Mouse (Mus musculus) midbrain, embryonic 14.5 days (tissue): ENCODE data around the gene Ier5. TPM values are rescaled to one million over a fixed set of nuclear protein-coding genes. Genes with fewer than 3 reads are reported as not detected.

Source experiments
- ATAC-seq: fragments of 200-750 bp; cut with Nextera tagmentation; 2 replicates; pipeline ENCODE4 v1.8.0; 2017; ENCODE audit warnings: moderate number of reproducible peaks, moderate library complexity; ENCODE audit not compliant: low FRiP score, low TSS enrichment
- DNase-seq: peaks from one replicate; pipeline ENCODE4 v3.0.0-alpha.2; 2015
- H3K27ac ChIP-seq: fragments of 300-500 bp; sonication (generic); replicated peaks from 2 replicates; pipeline ENCODE4 v1.5.1; 2014; ENCODE audit warnings: mild to moderate bottlenecking, low read depth, low read length, moderate library complexity
- H3K27me3 ChIP-seq: fragments of 300-500 bp; sonication (generic); 2 replicates; pipeline ENCODE4 v1.6.1; 2014; ENCODE audit warnings: low read length, control low read depth, mixed read lengths; ENCODE audit not compliant: control insufficient read depth, insufficient read depth
- H3K36me3 ChIP-seq: fragments of 300-500 bp; sonication (generic); 2 replicates; pipeline ENCODE4 v1.6.1; 2014; ENCODE audit warnings: low read length, control low read depth; ENCODE audit not compliant: control insufficient read depth, insufficient read depth
- H3K4me1 ChIP-seq: fragments of 300-500 bp; sonication (generic); 2 replicates; pipeline ENCODE4 v1.6.1; 2014; ENCODE audit warnings: mild to moderate bottlenecking, antibody characterized with exemption, low read length, control low read depth; ENCODE audit not compliant: control insufficient read depth, insufficient read depth
- H3K4me2 ChIP-seq: fragments of 300-500 bp; sonication (generic); 2 replicates; pipeline ENCODE4 v1.6.1; 2014; ENCODE audit warnings: mild to moderate bottlenecking, low read length, moderate library complexity
- H3K4me3 ChIP-seq: fragments of 300-500 bp; sonication (generic); replicated peaks from 2 replicates; pipeline ENCODE4 v1.5.1; 2014; ENCODE audit warnings: low read depth, low read length
- H3K9ac ChIP-seq: fragments of 300-500 bp; sonication (generic); replicated peaks from 2 replicates; pipeline ENCODE4 v1.6.1; 2014; ENCODE audit warnings: mild to moderate bottlenecking, low read length, moderate library complexity
- H3K9me3 ChIP-seq: fragments of 300-500 bp; sonication (generic); 2 replicates; pipeline ENCODE4 v1.6.1; 2016; ENCODE audit warnings: low read length, control low read depth, mixed read lengths; ENCODE audit not compliant: control insufficient read depth
- WGBS: fragments of 180-500 bp; shearing (Covaris S2); extraction: QIAGEN DNeasy Blood & Tissue Kit; methylation state at CpG from one replicate; pipeline ENCODE4 v1.1.7; 2014; 5-methylcytosine and 5-hydroxymethylcytosine counted together
- polyA plus RNA-seq: library from polyadenylated mRNA; unstranded; fragments of >200 nt; fragmentation: Nextera tagmentation; extraction: Ambion mirVana; gene quantifications from 2 replicates; pipeline ENCODE4 v1.2.1, GENCODE M21; 2014

The Ier5 gene
- 13.4 TPM in 2 replicates for polyA plus RNA-seq

DNA sequence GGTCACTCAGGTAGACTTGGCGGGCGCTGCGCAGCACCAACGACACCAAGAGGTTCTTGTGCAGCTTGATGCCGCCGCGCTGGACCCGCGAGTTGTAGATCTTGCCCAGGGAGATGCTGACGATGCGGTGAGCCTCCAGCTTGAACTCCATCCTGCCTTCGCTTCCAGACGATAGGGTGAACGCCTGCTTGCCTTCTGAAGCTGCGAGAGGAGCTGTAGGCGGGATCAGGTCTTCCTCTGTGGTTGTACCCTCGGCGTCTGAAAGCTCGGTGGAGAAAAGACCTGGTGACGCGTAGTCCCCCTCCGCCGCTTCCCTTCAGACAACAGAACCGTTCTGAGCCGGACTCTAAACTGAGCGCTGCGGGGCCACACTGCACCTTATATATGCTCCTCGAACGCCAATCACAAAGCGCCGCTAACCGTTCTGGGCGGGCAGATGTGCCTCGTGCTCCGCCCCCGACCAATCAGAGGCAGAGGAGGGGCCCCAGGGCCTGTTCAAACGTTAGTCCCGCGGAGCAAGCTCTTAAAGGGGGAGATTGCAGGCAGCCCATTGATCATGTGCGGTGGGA is at the start of gene Ier5:
Gene Ier5 (minus strand): TSS at position 357 of the 569 bp plus-strand sequence.
- peak within 1 kb of the TSS; percentile 88 for H3K27ac ChIP-seq
- no peaks in the 10 kb centered on the region for H3K36me3 ChIP-seq
- no peaks in the 10 kb centered on the region for H3K27me3 ChIP-seq
- no peaks in the 10 kb centered on the region for H3K9me3 ChIP-seq
- peak within 1 kb of the TSS; percentile 99 for H3K9ac ChIP-seq
- peak within 1 kb of the TSS; percentile 95 for H3K4me3 ChIP-seq
- DNase-seq: peak; percentile 99
- H3K4me2 ChIP-seq: peak within 1 kb of the TSS; percentile 56
- under 1% methylated on average over 40 of the region's 40 CpGs for WGBS
- peak; percentile 97 for ATAC-seq
- peaks cover 20% of the 10 kb centered on the region for H3K4me1 ChIP-seq

DNA sequence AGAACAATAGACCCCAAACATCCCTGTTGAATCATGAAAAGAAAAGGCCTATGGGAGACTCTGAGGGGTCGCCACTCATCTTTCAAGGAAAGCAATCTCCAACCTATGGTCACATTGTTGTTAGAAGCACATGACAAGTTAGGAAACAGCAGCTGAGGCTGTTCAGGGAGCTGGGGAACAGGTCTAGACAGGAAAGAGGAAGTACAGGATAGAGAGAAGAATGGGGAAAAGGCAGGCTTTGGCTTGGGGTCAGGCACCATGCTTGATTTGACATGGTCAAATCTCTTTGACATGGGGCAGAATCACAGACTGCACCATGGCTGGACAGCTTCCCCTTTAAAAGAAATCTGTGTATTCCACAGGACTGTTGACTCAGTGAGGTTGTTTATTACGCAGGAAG is 47.8 kb upstream of the Ier5 start:
- H3K4me1 ChIP-seq: no peaks in the 10 kb centered on the region
- H3K4me3 ChIP-seq: no peak overlapping the region
- WGBS: 70% methylated on average over 2 of the region's 2 CpGs
- ATAC-seq (no peak), DNase-seq (no peak)
- no peaks in the 10 kb centered on the region for H3K27me3 ChIP-seq
- no peaks in the 10 kb centered on the region for H3K9me3 ChIP-seq
- no peak overlapping the region for H3K27ac ChIP-seq
- no peak overlapping the region for H3K4me2 ChIP-seq
- H3K36me3 ChIP-seq: no peaks in the 10 kb centered on the region
- no peak overlapping the region for H3K9ac ChIP-seq

DNA sequence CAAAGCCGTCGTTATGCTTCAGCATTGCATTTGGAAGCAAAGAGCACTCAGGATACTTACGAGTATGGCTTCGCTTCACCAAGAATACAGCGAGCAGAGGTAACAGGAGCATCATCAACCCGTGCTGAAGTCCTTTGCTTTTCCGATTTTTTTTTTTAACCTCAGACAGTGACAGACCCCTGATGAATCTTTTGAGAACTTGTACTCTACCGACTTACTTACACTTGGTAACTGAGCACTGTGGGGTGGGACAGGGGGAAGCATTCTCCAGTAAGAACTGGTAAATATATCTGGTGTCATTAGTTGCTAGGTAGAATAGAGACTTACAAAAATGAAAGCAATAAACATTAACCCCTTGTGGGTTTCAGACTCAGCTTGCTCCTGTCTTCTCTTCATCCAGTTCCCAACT is 47.1 kb upstream of the Ier5 start, which contains the start of gene Mr1:
Gene Mr1 (minus strand): TSS at position 243 of the 409 bp plus-strand sequence.
- 60% methylated on average over 8 of the region's 8 CpGs for WGBS
- H3K9me3 ChIP-seq: no peaks in the 10 kb centered on the region
- ATAC-seq: no peak
- H3K4me3 ChIP-seq: no peak within 1 kb of the TSS
- no peaks in the 10 kb centered on the region for H3K36me3 ChIP-seq
- H3K4me2 ChIP-seq: no peak within 1 kb of the TSS
- no peaks in the 10 kb centered on the region for H3K4me1 ChIP-seq
- H3K27ac ChIP-seq: no peak within 1 kb of the TSS
- no peak within 1 kb of the TSS for H3K9ac ChIP-seq
- H3K27me3 ChIP-seq: no peaks in the 10 kb centered on the region
- DNase-seq: peak; percentile 81

DNA sequence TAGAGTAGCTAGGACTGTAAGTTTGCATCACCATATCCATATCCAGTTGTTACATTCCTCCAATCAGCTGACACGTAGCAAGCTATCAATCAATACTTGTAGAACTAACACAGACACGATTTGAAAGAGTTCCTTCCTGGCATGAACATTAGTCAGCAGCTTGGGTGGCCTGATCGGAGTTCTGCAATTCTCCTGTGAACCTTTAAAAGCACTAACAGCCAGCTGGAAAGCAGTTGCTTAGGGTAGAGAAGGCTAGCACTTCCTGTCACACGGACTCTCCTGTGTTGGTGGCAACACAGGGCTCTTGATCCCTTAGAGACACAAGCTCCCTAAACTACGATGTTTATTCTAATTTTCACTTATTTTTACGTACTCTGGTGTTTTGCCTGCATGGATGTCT is 46.2 kb upstream of the Ier5 start:
- H3K4me2 ChIP-seq: no peak overlapping the region
- DNase-seq (no peak), ATAC-seq (no peak)
- no peak overlapping the region for H3K9ac ChIP-seq
- H3K4me3 ChIP-seq: no peak overlapping the region
- no peaks in the 10 kb centered on the region for H3K4me1 ChIP-seq
- H3K27ac ChIP-seq: no peak overlapping the region
- WGBS: 77% methylated on average over 6 of the region's 6 CpGs
- no peaks in the 10 kb centered on the region for H3K27me3 ChIP-seq
- no peaks in the 10 kb centered on the region for H3K36me3 ChIP-seq
- H3K9me3 ChIP-seq: no peaks in the 10 kb centered on the region

DNA sequence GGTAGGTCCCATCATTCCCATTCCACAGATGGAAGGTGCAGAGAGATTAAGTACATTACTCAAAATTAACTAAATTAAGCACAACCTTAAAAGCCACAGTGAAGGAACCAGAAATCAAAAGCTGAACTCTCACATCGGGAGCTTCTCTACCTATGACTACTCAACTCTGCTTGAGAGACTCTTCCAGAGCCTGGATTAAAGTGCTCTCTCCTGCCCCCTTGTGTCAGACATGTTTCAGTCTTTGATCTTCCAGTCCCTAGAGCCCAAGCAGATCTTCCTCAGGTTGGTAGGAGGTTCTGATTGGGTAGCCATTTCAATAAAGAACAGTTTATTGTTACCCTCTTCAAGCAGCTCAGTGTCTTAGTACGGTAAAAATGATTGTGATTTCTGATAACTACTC is 40.6 kb upstream of the Ier5 start:
- Histone ChIP-seq H3K4me1 (no peaks in the 10 kb centered on the region), H3K4me2 (no peak overlapping the region), H3K36me3 (no peaks in the 10 kb centered on the region), H3K4me3 (no peak overlapping the region), H3K27me3 (no peaks in the 10 kb centered on the region), H3K9ac (no peak overlapping the region), H3K9me3 (no peaks in the 10 kb centered on the region), H3K27ac (no peak overlapping the region)
- DNase-seq (peak; percentile 41), ATAC-seq (no peak)
- WGBS: 73% methylated on average over 2 of the region's 2 CpGs

DNA sequence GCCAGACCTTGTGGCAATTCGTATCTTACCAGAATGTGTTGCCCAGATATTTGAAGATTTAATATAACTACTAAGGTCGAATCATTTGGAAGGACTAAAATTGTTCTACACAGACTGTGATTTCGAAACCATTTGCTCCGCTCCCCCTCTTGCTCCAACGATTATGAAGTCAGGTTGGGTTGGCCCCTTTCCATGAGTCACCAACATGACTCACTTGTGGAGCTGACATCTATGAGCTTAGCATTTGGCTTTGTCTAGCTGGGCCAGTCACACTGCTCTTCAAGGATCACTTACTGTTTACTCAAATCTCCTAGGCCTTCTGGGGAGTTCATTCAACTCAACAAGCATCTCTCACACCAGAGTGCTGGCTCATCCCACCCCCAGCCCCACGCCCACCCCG is 39.4 kb upstream of the Ier5 start:
- no peak overlapping the region for H3K4me3 ChIP-seq
- DNase-seq: no peak
- ATAC-seq: no peak
- H3K27me3 ChIP-seq: no peaks in the 10 kb centered on the region
- no peak overlapping the region for H3K27ac ChIP-seq
- H3K9me3 ChIP-seq: no peaks in the 10 kb centered on the region
- H3K4me2 ChIP-seq: no peak overlapping the region
- H3K4me1 ChIP-seq: no peaks in the 10 kb centered on the region
- no peak overlapping the region for H3K9ac ChIP-seq
- 90% methylated on average over 7 of the region's 7 CpGs for whole genome bisulfite sequencing
- no peaks in the 10 kb centered on the region for H3K36me3 ChIP-seq

DNA sequence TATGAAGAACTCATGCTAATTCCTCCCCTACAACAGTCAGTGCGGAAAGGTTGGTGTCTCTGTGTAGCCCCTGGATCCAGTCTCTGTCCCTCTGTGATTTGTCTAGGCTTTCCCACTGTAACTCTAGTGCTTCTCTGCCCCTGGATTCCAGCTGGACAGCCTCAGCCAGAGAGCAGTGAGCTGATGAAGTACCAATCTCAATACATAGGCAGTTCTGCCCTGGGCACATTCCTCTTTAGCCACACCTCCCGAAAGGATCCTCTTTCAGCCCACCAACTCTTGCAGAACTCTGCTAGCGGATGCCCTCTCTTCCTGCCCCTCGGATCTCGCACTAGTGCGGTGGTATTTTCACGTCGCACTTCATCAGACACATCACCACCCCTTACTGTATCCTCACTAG is 35.4 kb upstream of the Ier5 start:
- 70% methylated on average over 8 of the region's 8 CpGs for WGBS
- ATAC-seq: no peak
- H3K9ac ChIP-seq: no peak overlapping the region
- H3K27ac ChIP-seq: no peak overlapping the region
- no peak overlapping the region for H3K4me2 ChIP-seq
- H3K4me1 ChIP-seq: no peaks in the 10 kb centered on the region
- no peak overlapping the region for H3K4me3 ChIP-seq
- no peak for DNase-seq
- H3K9me3 ChIP-seq: no peaks in the 10 kb centered on the region
- H3K36me3 ChIP-seq: no peaks in the 10 kb centered on the region
- no peaks in the 10 kb centered on the region for H3K27me3 ChIP-seq

DNA sequence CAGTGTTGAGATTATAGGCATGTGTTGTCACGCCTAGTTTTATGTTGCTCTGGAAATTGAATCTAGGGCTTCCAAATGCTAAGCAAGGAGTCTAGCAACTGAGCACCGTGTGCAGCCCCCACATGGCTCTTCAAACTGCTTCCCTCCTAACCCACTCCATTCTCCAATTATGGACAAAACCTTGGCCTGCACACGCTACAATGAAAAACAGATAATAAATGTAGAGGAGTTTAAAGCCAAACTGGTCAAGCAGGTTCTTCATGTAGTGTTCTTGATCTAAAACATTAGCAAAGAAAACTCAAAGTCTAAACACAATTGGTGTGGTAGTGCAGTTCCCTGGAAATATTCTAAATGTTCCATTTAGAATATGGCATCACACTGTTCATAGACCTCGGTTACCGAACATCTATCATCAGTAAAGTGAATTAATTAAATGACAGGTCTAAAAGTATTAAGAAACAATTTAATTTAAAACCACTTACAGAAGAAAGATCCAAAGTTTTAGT is 28.0 kb upstream of the Ier5 start:
- no peaks in the 10 kb centered on the region for H3K4me1 ChIP-seq
- H3K27ac ChIP-seq: no peak overlapping the region
- H3K9ac ChIP-seq: no peak overlapping the region
- H3K36me3 ChIP-seq: no peaks in the 10 kb centered on the region
- H3K4me2 ChIP-seq: no peak overlapping the region
- no peak overlapping the region for H3K4me3 ChIP-seq
- ATAC-seq (no peak), DNase-seq (no peak)
- no peaks in the 10 kb centered on the region for H3K9me3 ChIP-seq
- H3K27me3 ChIP-seq: no peaks in the 10 kb centered on the region
- WGBS: 90% methylated on average over 5 of the region's 5 CpGs

DNA sequence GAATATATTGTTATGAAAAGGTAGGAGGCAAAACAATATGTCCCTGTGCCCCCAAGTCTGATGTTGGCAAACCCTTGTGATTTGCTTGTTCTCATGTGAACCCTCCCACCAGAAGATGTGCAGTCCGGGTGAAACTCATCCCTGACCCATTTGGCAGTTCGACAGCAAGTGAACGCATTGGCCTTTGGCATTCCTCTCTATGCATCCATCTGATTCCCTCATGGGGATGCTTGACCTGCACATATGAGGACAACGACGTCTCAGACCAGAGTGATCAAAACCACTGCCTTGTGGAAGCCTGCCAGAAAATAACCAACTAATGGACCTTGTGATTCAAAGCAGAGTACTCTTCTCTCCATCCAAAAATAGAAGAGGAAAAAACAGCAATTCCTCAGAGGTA is 27.3 kb upstream of the Ier5 start:
- WGBS: 88% methylated on average over 5 of the region's 5 CpGs
- Histone ChIP-seq H3K27me3 (no peaks in the 10 kb centered on the region), H3K27ac (no peak overlapping the region), H3K9ac (no peak overlapping the region), H3K36me3 (no peaks in the 10 kb centered on the region), H3K4me3 (no peak overlapping the region), H3K4me2 (no peak overlapping the region), H3K9me3 (no peaks in the 10 kb centered on the region), H3K4me1 (no peaks in the 10 kb centered on the region)
- ATAC-seq: no peak
- no peak for DNase-seq
